Mouse (Mus musculus) olfactory bulb, adult 2 months (tissue): ENCODE data around the gene Ube2v1.

Source experiments
- CTCF ChIP-seq: fragments of 200-500 bp; IDR thresholded peaks from 2 replicates; pipeline ENCODE4 v1.5.1; 2012; ENCODE audit warnings: low read depth, mild to moderate bottlenecking, low read length, moderate library complexity; ENCODE audit not compliant: insufficient read depth
- POLR2A ChIP-seq: fragments of 200-500 bp; IDR thresholded peaks from 2 replicates; pipeline ENCODE4 v1.6.1; 2012; ENCODE audit warnings: mild to moderate bottlenecking, low read depth, low read length, moderate library complexity; ENCODE audit not compliant: insufficient read depth

DNA sequence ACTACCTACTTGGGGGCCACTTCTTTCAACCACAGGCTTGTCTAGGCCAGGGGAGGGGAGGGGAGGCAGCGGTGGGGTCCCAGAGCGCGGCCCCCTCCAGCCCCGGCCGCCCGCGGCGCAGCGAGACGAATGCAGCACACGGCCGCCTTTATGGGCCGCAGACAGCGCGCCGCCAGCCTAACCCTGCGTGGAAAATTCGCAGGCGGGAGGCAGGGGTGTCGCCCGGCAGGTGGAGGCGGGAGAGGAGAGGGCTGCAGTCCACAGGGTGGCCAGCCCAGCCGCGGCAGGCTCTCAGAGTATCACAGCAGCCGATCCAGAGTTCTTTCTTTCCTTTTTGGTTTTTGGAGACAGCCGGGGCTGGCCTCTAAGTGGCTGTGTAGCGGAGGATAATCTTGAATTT is 72.5 kb downstream of the Ube2v1 start:
- TF ChIP-seq POLR2A = no peak
- TF ChIP-seq CTCF = no peak
